Mouse (Mus musculus): ENCODE data around the gene Tuba1c. TPM values are rescaled to one million over a fixed set of nuclear protein-coding genes. Genes with fewer than 3 reads are reported as not detected.

Tuba1c gene
- total and polyA plus RNA-seq, 3 experiments = 129 to 163 TPM; not detected in 1

- DNase-seq (ENCODE audit: low read depth, low spot score) = no peak
- no peak overlapping the region for H3K4me3 ChIP-seq (ENCODE audit: control insufficient read depth in 1 of 2, insufficient read depth in 1 of 2, low read depth in 2 of 2, low read length in 2 of 2)
- H3K9me3 ChIP-seq (replicated peaks; ENCODE audit: insufficient read depth, low read length) = no peaks in the 10 kb centered on the region
- peaks cover 0 to 3% of the 10 kb centered on the region in 2 experiments; a peak in 3 of 4 replicates for H3K27me3 ChIP-seq (ENCODE audit: control insufficient read depth in 1 of 2, insufficient read depth in 2 of 2, low read length in 2 of 2)
- no peaks in the 10 kb centered on the region for H3K79me2 ChIP-seq (ENCODE audit: control insufficient read depth, insufficient read depth, low read length, poor library complexity)
- H3K36me3 ChIP-seq (ENCODE audit: control insufficient read depth in 1 of 2, insufficient read depth in 2 of 2, low read length in 2 of 2) = no peaks in the 10 kb centered on the region
- TF ChIP-seq NRF1 (IDR thresholded peaks at IDR 0.05; ENCODE audit: insufficient read depth, low read depth, low read length, poor library complexity, severe bottlenecking) = no peak
- TF ChIP-seq ZC3H11A (IDR thresholded peaks at IDR 0.05; ENCODE audit: low read depth, low read length) = no peak
- no peak for TF ChIP-seq POLR2AphosphoS2 (IDR thresholded peaks at IDR 0.05; ENCODE audit: low read length)
- TF ChIP-seq ELF1 (IDR thresholded peaks at IDR 0.05; ENCODE audit: low read depth, low read length) = no peak
- no peak for TF ChIP-seq RAD21 (IDR thresholded peaks at IDR 0.05; ENCODE audit: low read depth, low read length)
- TF ChIP-seq ZKSCAN1 (IDR thresholded peaks at IDR 0.05; ENCODE audit: low read depth, low read length) = no peak
- no peak for TF ChIP-seq SIN3A (IDR thresholded peaks at IDR 0.05; ENCODE audit: low read length)
- no peak for TF ChIP-seq MYB (IDR thresholded peaks at IDR 0.05; ENCODE audit: low read depth, low read length)
- TF ChIP-seq USF2 (IDR thresholded peaks at IDR 0.05; ENCODE audit: borderline replicate concordance in 1 of 2, insufficient read depth in 1 of 2, low read depth in 1 of 2, low read length in 2 of 2) = no peak
- TF ChIP-seq ETS1 (IDR thresholded peaks at IDR 0.05; ENCODE audit: low read depth, low read length) = no peak
- TF ChIP-seq BHLHE40 (IDR thresholded peaks at IDR 0.05; ENCODE audit: borderline replicate concordance, low read depth, low read length) = no peak
- TF ChIP-seq TAL1 (IDR thresholded peaks at IDR 0.05; ENCODE audit: low read length) = no peak
- no peak for TF ChIP-seq E2F4 (IDR thresholded peaks at IDR 0.05; ENCODE audit: borderline replicate concordance, low read depth, low read length)
- no peak for TF ChIP-seq HCFC1 (IDR thresholded peaks at IDR 0.05; ENCODE audit: low read depth, low read length)
- no peak for TF ChIP-seq GATA1 (IDR thresholded peaks at IDR 0.05; ENCODE audit: low read depth, low read length)
- no peak for TF ChIP-seq EP300 (IDR thresholded peaks at IDR 0.05; ENCODE audit: low read depth in 1 of 2, low read length in 2 of 2)
- no peak for TF ChIP-seq JUND (IDR thresholded peaks at IDR 0.05; ENCODE audit: low read depth, low read length)
- no peak overlapping the region for H3K27ac ChIP-seq (ENCODE audit: control insufficient read depth, low read depth, low read length)
- no peak overlapping the region for H3K9ac ChIP-seq (ENCODE audit: control insufficient read depth, low read depth, low read length, poor library complexity, severe bottlenecking)
- no peaks in the 10 kb centered on the region for H3K4me1 ChIP-seq (ENCODE audit: control insufficient read depth in 1 of 2, insufficient read depth in 2 of 2, low read length in 2 of 2)
Observed at GRCm38 (mm10) chr15:99017355-99017761, 12.3 kb upstream of the Tuba1c start.

DNA sequence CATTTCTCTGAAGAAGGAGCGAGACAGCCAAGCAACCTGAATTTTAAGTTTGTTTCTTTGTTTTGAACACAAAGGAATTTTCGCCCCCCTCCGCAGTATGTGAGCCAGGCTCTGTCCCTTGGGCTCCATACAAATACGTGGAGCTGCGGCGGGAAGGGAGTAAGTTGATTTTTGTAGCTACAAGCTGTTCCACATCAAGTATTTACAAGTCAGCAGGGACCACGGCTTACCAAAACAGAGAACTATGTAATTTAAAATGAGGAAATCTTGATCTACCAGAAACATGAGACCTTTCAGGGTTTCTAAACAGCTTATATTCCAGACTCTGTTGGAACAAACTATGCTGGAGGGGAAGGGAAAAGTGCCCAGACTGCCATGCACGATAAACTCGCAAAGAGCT is 11.7 kb upstream of the Tuba1c start:
- H3K36me3 ChIP-seq (ENCODE audit: control insufficient read depth in 1 of 2, insufficient read depth in 2 of 2, low read length in 2 of 2) = no peaks in the 10 kb centered on the region
- H3K4me1 ChIP-seq (ENCODE audit: control insufficient read depth in 1 of 2, insufficient read depth in 2 of 2, low read length in 2 of 2) = no peaks in the 10 kb centered on the region
- no peaks in the 10 kb centered on the region for H3K9me3 ChIP-seq (replicated peaks; ENCODE audit: insufficient read depth, low read length)
- H3K79me2 ChIP-seq (ENCODE audit: control insufficient read depth, insufficient read depth, low read length, poor library complexity) = no peaks in the 10 kb centered on the region
- DNase-seq (ENCODE audit: low read depth, low spot score) = no peak
- H3K4me3 ChIP-seq (ENCODE audit: control insufficient read depth in 1 of 2, insufficient read depth in 1 of 2, low read depth in 2 of 2, low read length in 2 of 2) = no peak overlapping the region
- no peak overlapping the region for H3K9ac ChIP-seq (ENCODE audit: control insufficient read depth, low read depth, low read length, poor library complexity, severe bottlenecking)
- TF ChIP-seq MAZ (IDR thresholded peaks at IDR 0.05; ENCODE audit: low read depth, low read length) = no peak
- H3K27ac ChIP-seq (ENCODE audit: control insufficient read depth, low read depth, low read length) = no peak overlapping the region
- peaks cover 0 to 3% of the 10 kb centered on the region in 2 experiments; a peak in 3 of 4 replicates for H3K27me3 ChIP-seq (ENCODE audit: control insufficient read depth in 1 of 2, insufficient read depth in 2 of 2, low read length in 2 of 2)
